7 mouse cellular contexts compared by ENCODE assay signal in genomic region chr4:149698197-149698821, GRCm38 (mm10). TPM values are rescaled to one million over a fixed set of nuclear protein-coding genes. Genes with fewer than 3 reads are reported as not detected.
DNase-seq lines count a peak whose midpoint lies in the region; ATAC-seq and TF ChIP-seq lines count a peak whose summit lies in the region.

No protein-coding gene starts in this region.

- peaks cover 38% of the 10 kb centered on the region for H3K27me3 ChIP-seq in forebrain, embryonic 13.5 days
- no peaks in the 10 kb centered on the region for H3K27me3 ChIP-seq in megakaryocyte, embryonic 14.5 days (replicated peaks)

- peaks cover 0 to 14% of the 10 kb centered on the region in 2 experiments; a peak in 1 of 4 replicates for H3K4me1 ChIP-seq in ES-E14 (ENCODE audit: control insufficient read depth in 2 of 2, insufficient read depth in 2 of 2, low read length in 2 of 2, poor library complexity in 1 of 2)
- H3K4me1 ChIP-seq in bone marrow, adult 2 months (ENCODE audit: control insufficient read depth, insufficient read depth, low read length), result peaks cover 6% of the 10 kb centered on the region
- peaks cover 10% of the 10 kb centered on the region for H3K4me1 ChIP-seq in forebrain, embryonic 13.5 days
- peaks cover 90% of the 10 kb centered on the region for H3K4me1 ChIP-seq in megakaryocyte, embryonic 14.5 days

- H3K9me3 ChIP-seq in ES-E14 (ENCODE audit: control insufficient read depth, insufficient read depth, low read depth, low read length), result no peaks in the 10 kb centered on the region
- H3K9me3 ChIP-seq in forebrain, embryonic 13.5 days (replicated peaks), result no peaks in the 10 kb centered on the region
- H3K9me3 ChIP-seq in megakaryocyte, embryonic 14.5 days, result no peaks in the 10 kb centered on the region

- peak; percentile 84 for ATAC-seq in forebrain, embryonic 13.5 days

- H3K4me3 ChIP-seq in ES-E14 (ENCODE audit: insufficient read depth in 1 of 2, low read depth in 1 of 2, low read length in 2 of 2, poor library complexity in 1 of 2, severe bottlenecking in 1 of 2), result peak overlapping the region; percentile 51 to 73
- peak overlapping the region; percentile 95 for H3K4me3 ChIP-seq in bone marrow, adult 2 months (replicated peaks; ENCODE audit: control insufficient read depth, low read depth, low read length)
- H3K4me3 ChIP-seq in forebrain, embryonic 13.5 days, result peak overlapping the region; percentile 47
- peak overlapping the region; percentile 97 for H3K4me3 ChIP-seq in megakaryocyte, embryonic 14.5 days (replicated peaks)

- no peak overlapping the region for H3K27ac ChIP-seq in ES-E14 (ENCODE audit: insufficient read depth, low read depth, low read length, poor library complexity, severe bottlenecking)
- peak overlapping the region; percentile 94 for H3K27ac ChIP-seq in bone marrow, adult 2 months (ENCODE audit: control insufficient read depth, insufficient read depth, low read depth, low read length, poor library complexity)
- no peak overlapping the region for H3K27ac ChIP-seq in forebrain, embryonic 13.5 days

- peak; percentile 42 for DNase-seq in ES-E14 (ENCODE audit: low read depth, low spot score)
- DNase-seq in heart, postnatal 4 days, result peak; percentile 66
- DNase-seq in left cerebral cortex, postnatal 25 days (ENCODE audit: low spot score in 2 of 2), result peak; percentile 18 to 27
- peak; percentile 46 for DNase-seq in right cerebral cortex, postnatal 25 days

- peak; percentile 91; the same call in 1 of the 2 replicates for TF ChIP-seq POLR2A in bone marrow, adult 2 months (IDR thresholded peaks at IDR 0.05; ENCODE audit: borderline replicate concordance, control insufficient read depth, low read depth, low read length)

- peak overlapping the region; percentile 74 for H3K9ac ChIP-seq in ES-E14 (ENCODE audit: insufficient read depth, low read depth, low read length, poor library complexity, severe bottlenecking)
- H3K9ac ChIP-seq in forebrain, embryonic 13.5 days, result peak overlapping the region; percentile 68

- no peaks in the 10 kb centered on the region for H3K36me3 ChIP-seq in ES-E14 (ENCODE audit: control insufficient read depth, insufficient read depth, low read length, poor library complexity, severe bottlenecking)
- H3K36me3 ChIP-seq in forebrain, embryonic 13.5 days (ENCODE audit: poor library complexity, severe bottlenecking), result no peaks in the 10 kb centered on the region
- peaks cover 6% of the 10 kb centered on the region for H3K36me3 ChIP-seq in megakaryocyte, embryonic 14.5 days (replicated peaks; ENCODE audit: low read length)

- in situ Hi-C loops in ES-E14 (cut with MboI; ENCODE audit: low sequenced_read_pairs in 2 of 2, unreplicated experiment in 2 of 2), result no loop called here

- peak; percentile 64 for TF ChIP-seq CTCF in bone marrow, adult 2 months (IDR thresholded peaks at IDR 0.05; ENCODE audit: control insufficient read depth, insufficient read depth, low read length)

- WGBS in bone marrow, adult 2 months, result under 1% methylated on average over 35 of the region's 35 CpGs
- WGBS in forebrain, embryonic 13.5 days, result under 1% methylated on average over 35 of the region's 35 CpGs

- peak overlapping the region; percentile 76 for H3K4me2 ChIP-seq in forebrain, embryonic 13.5 days

- intact Hi-C loops in left cerebral cortex, postnatal 25 days (cut with DNase I), result no loop called here

TF ChIP-seq in ES-E14, 5 proteins besides CTCF, POLR2A, EP300 and RAD21:
- TF ChIP-seq CHD2 (IDR thresholded peaks at IDR 0.05; ENCODE audit: low read depth, low read length) (no peak), ZC3H11A (IDR thresholded peaks at IDR 0.05; ENCODE audit: borderline replicate concordance, low read depth, low read length) (no peak), MAFK (IDR thresholded peaks at IDR 0.05; ENCODE audit: insufficient read depth, low read depth, low read length) (no peak), ZNF384 (IDR thresholded peaks at IDR 0.05; ENCODE audit: low read depth, low read length) (no peak), HCFC1 (IDR thresholded peaks at IDR 0.05; ENCODE audit: borderline replicate concordance, insufficient read depth, low read length) (no peak)

RNA-seq across cellular contexts. Expression of gene Pik3cd, which starts 4.1 kb away (rescaled TPM):
- 6.4 and 8.0 TPM in 2 replicates for total RNA-seq in ES-E14 (2012; rRNA removed)
- 41.8 and 88.3 TPM in 2 replicates for polyA plus RNA-seq in bone marrow, adult 2 months (2011; ENCODE audit: insufficient read depth, insufficient read length, low replicate concordance, missing spikeins)
- 8.0 and 9.0 TPM in 2 replicates for polyA plus RNA-seq in forebrain, embryonic 13.5 days (2015; fragmentation: Nextera tagmentation; extraction: Ambion mirVana)
- total RNA-seq in heart, postnatal 4 days (2021), result 1 to 10 TPM; 3.1 to 4.5 TPM
- total RNA-seq in left cerebral cortex, postnatal 25 days (2021), result 10 to 100 TPM; 20.0 to 25.9 TPM
- polyA plus RNA-seq in megakaryocyte, embryonic 14.5 days (2012; ENCODE audit: insufficient read depth, low replicate concordance), result 40.4 and 46.2 TPM in 2 replicates

RNA-seq across cellular contexts. Expression of gene Tmem201, which starts 39.5 kb away (rescaled TPM):
- total RNA-seq in ES-E14 (2012; rRNA removed), result 47.3 and 66.6 TPM in 2 replicates
- polyA plus RNA-seq in bone marrow, adult 2 months (2011; ENCODE audit: insufficient read depth, insufficient read length, low replicate concordance, missing spikeins), result 5.3 and 8.2 TPM in 2 replicates
- 31.0 and 34.6 TPM in 2 replicates for polyA plus RNA-seq in forebrain, embryonic 13.5 days (2015; fragmentation: Nextera tagmentation; extraction: Ambion mirVana)
- total RNA-seq in heart, postnatal 4 days (2021), result 10 to 100 TPM; 87.5 to 96.8 TPM
- total RNA-seq in left cerebral cortex, postnatal 25 days (2021), result 10 to 100 TPM; 59.6 to 65.5 TPM
- 21.7 and 25.3 TPM in 2 replicates for polyA plus RNA-seq in megakaryocyte, embryonic 14.5 days (2012; ENCODE audit: insufficient read depth, low replicate concordance)

Comparison
In these comparisons a context has a peak if more than half of its experiments do, and no peak if none do; other contexts are left out.
1. H3K4me3 ChIP-seq: peak in every context shown above with its lines; median percentile 97 in megakaryocyte, embryonic 14.5 days; 95 in bone marrow, adult 2 months; 62 in ES-E14; 47 in forebrain, embryonic 13.5 days.